8 mouse cellular contexts compared by ENCODE assay signal in genomic region chr15:84854171-84854811, GRCm38 (mm10). TPM values are rescaled to one million over a fixed set of nuclear protein-coding genes. Genes with fewer than 3 reads are reported as not detected.
DNase-seq lines count a peak whose midpoint lies in the region; ATAC-seq and TF ChIP-seq lines count a peak whose summit lies in the region.

No protein-coding gene starts in this region.

- no peak for TF ChIP-seq POLR2A in embryonic fibroblast, embryonic 13.5 days (IDR thresholded peaks at IDR 0.05; ENCODE audit: low read depth, low read length)

- peaks cover 19% of the 10 kb centered on the region for H3K27me3 ChIP-seq in lung, postnatal 0 days (replicated peaks; ENCODE audit: insufficient read depth, low read length)
- H3K27me3 ChIP-seq in kidney, embryonic 14.5 days (ENCODE audit: control insufficient read depth, insufficient read depth, low read length), result peaks cover 9% of the 10 kb centered on the region; the same call in 1 of the 2 replicates
- 0 out of 2 replicates have a peak, but pooled peaks cover 6% of the 10 kb centered on the region for H3K27me3 ChIP-seq in midbrain, embryonic 13.5 days

- TF ChIP-seq EP300 in lung, postnatal 0 days (IDR thresholded peaks at IDR 0.05), result no peak

- peak; percentile 55 for DNase-seq in adrenal gland, postnatal 14 days
- DNase-seq in adrenal gland, postnatal 25 days, result no peak
- no peak for DNase-seq in lung, postnatal 0 days (ENCODE audit: low spot score)
- DNase-seq in lung, postnatal 10 days, result no peak
- DNase-seq in ovary, postnatal 14 days (ENCODE audit: low spot score), result no peak

- H3K36me3 ChIP-seq in lung, postnatal 0 days (ENCODE audit: insufficient read depth, low read length), result no peaks in the 10 kb centered on the region
- no peaks in the 10 kb centered on the region for H3K36me3 ChIP-seq in kidney, embryonic 14.5 days (ENCODE audit: control insufficient read depth, insufficient read depth, low read length)
- H3K36me3 ChIP-seq in midbrain, embryonic 13.5 days, result peaks cover 2% of the 10 kb centered on the region; the same call in 1 of the 2 replicates

- peak overlapping the region; percentile 58 for H3K4me3 ChIP-seq in lung, postnatal 0 days (ENCODE audit: low read depth, low read length)
- peak overlapping the region; percentile 28; the same call in 1 of the 2 replicates for H3K4me3 ChIP-seq in embryonic fibroblast, embryonic 13.5 days (ENCODE audit: insufficient read depth, low read length)
- H3K4me3 ChIP-seq in kidney, embryonic 14.5 days (ENCODE audit: low read length), result peak overlapping the region; percentile 60
- peak overlapping the region; percentile 90 for H3K4me3 ChIP-seq in midbrain, embryonic 13.5 days (replicated peaks)

- under 1% methylated on average over 45 of the region's 49 CpGs for WGBS in lung, postnatal 0 days
- under 1% methylated on average over 49 of the region's 49 CpGs for WGBS in kidney, embryonic 14.5 days
- WGBS in midbrain, embryonic 13.5 days, result under 1% methylated on average over 48 of the region's 49 CpGs

- ATAC-seq in lung, postnatal 0 days, result no peak
- no peak for ATAC-seq in kidney, embryonic 14.5 days (ENCODE audit: low FRiP score, low TSS enrichment)
- 0 out of 2 replicates have a peak, but pooled peaks have one; percentile 0 for ATAC-seq in midbrain, embryonic 13.5 days

- H3K9me3 ChIP-seq in lung, postnatal 0 days (ENCODE audit: low read length), result no peaks in the 10 kb centered on the region
- no peaks in the 10 kb centered on the region for H3K9me3 ChIP-seq in kidney, embryonic 14.5 days (ENCODE audit: control insufficient read depth, low read length)
- H3K9me3 ChIP-seq in midbrain, embryonic 13.5 days, result no peaks in the 10 kb centered on the region

- peaks cover 15% of the 10 kb centered on the region for H3K4me1 ChIP-seq in lung, postnatal 0 days (ENCODE audit: insufficient read depth, low read depth, low read length)
- no peaks in the 10 kb centered on the region for H3K4me1 ChIP-seq in embryonic fibroblast, embryonic 13.5 days (ENCODE audit: control insufficient read depth, insufficient read depth, low read length)
- H3K4me1 ChIP-seq in kidney, embryonic 14.5 days (ENCODE audit: control insufficient read depth, insufficient read depth, low read length), result peaks cover 18% of the 10 kb centered on the region
- H3K4me1 ChIP-seq in midbrain, embryonic 13.5 days (replicated peaks), result peaks cover 49% of the 10 kb centered on the region

- peak overlapping the region; percentile 97 for H3K4me2 ChIP-seq in lung, postnatal 0 days (replicated peaks; ENCODE audit: low read depth, low read length)
- peak overlapping the region; percentile 99 for H3K4me2 ChIP-seq in kidney, embryonic 14.5 days (replicated peaks; ENCODE audit: low read depth, low read length)
- H3K4me2 ChIP-seq in midbrain, embryonic 13.5 days (replicated peaks), result peak overlapping the region; percentile 83

- TF ChIP-seq CTCF in lung, postnatal 0 days (IDR thresholded peaks at IDR 0.05), result no peak
- TF ChIP-seq CTCF in embryonic fibroblast, embryonic 13.5 days (IDR thresholded peaks at IDR 0.05; ENCODE audit: borderline replicate concordance, insufficient read depth, low read length), result no peak

- no peak overlapping the region for H3K27ac ChIP-seq in lung, postnatal 0 days (ENCODE audit: low read length)
- no peak overlapping the region for H3K27ac ChIP-seq in embryonic fibroblast, embryonic 13.5 days (ENCODE audit: insufficient read depth, low read length)
- no peak overlapping the region for H3K27ac ChIP-seq in kidney, embryonic 14.5 days (ENCODE audit: low read depth, low read length)
- peak overlapping the region; percentile 98 for H3K27ac ChIP-seq in midbrain, embryonic 13.5 days

- H3K9ac ChIP-seq in lung, postnatal 0 days (replicated peaks; ENCODE audit: low read depth), result no peak overlapping the region
- peak overlapping the region; percentile 79; the same call in 1 of the 2 replicates for H3K9ac ChIP-seq in kidney, embryonic 14.5 days (ENCODE audit: low read depth, low read length)
- H3K9ac ChIP-seq in midbrain, embryonic 13.5 days (replicated peaks), result peak overlapping the region; percentile 94

RNA-seq across cellular contexts. Expression of gene Phf21b, which starts 1.6 kb away (rescaled TPM):
- 2.3 and 3.6 TPM in 2 replicates for total RNA-seq in adrenal gland, postnatal 14 days (2021)
- 3.2 and 3.6 TPM in 2 replicates for total RNA-seq in adrenal gland, postnatal 25 days (2021)
- polyA plus RNA-seq in lung, postnatal 0 days (2015; fragmentation: Nextera tagmentation; extraction: Ambion mirVana), result 0.08 and 0.12 TPM in 2 replicates
- 0.90 TPM in 1 of 2 replicates, not detected in the other for polyA plus RNA-seq in embryonic fibroblast, embryonic 13.5 days (2011; ENCODE audit: insufficient read length, low read depth, missing spikeins)
- polyA plus RNA-seq in kidney, embryonic 14.5 days (2014; fragmentation: Nextera tagmentation; extraction: Ambion mirVana), result 1.1 and 1.8 TPM in 2 replicates
- 16.2 and 18.8 TPM in 2 replicates for polyA plus RNA-seq in midbrain, embryonic 13.5 days (2015; fragmentation: Nextera tagmentation; extraction: Ambion mirVana)

Comparison
In these comparisons a context has a peak if more than half of its experiments do, and no peak if none do; other contexts are left out.
1. H3K4me3 ChIP-seq: peak in every context shown above with its lines; median percentile 90 in midbrain, embryonic 13.5 days; 60 in kidney, embryonic 14.5 days; 58 in lung, postnatal 0 days; 28 in embryonic fibroblast, embryonic 13.5 days.